Mouse (Mus musculus): Measurements from ENCODE around the gene Egfl6. TPM values are rescaled to one million over a fixed set of nuclear protein-coding genes. Genes with fewer than 3 reads are reported as not detected.
"Not testable (repeated sequence)": the region's sequence is repeated elsewhere in the genome, so short reads cannot be mapped to it uniquely, and the experiment has no call there.

Egfl6 gene
- polyA plus RNA-seq, 1 experiment from 2014 or later = 78.4 TPM

- peaks cover 8% of the 10 kb centered on the region for H3K27me3 ChIP-seq (replicated peaks; ENCODE audit: control insufficient read depth, insufficient read depth, low read length)
- DNase-seq (ENCODE audit: low spot score) (no peak), ATAC-seq (ENCODE audit: low read depth) (no peak)
- H3K4me3 ChIP-seq (ENCODE audit: low read depth, low read length) = no peak overlapping the region
- H3K36me3 ChIP-seq (ENCODE audit: control insufficient read depth, insufficient read depth, low read length) = no peaks in the 10 kb centered on the region
- H3K4me2 ChIP-seq (ENCODE audit: low read depth, low read length) = no peak overlapping the region
- no peaks in the 10 kb centered on the region for H3K9me3 ChIP-seq (ENCODE audit: control insufficient read depth, low read length)
- no peaks in the 10 kb centered on the region for H3K4me1 ChIP-seq (ENCODE audit: control insufficient read depth, insufficient read depth, low read length)
- H3K27ac ChIP-seq (replicated peaks; ENCODE audit: low read depth, low read length) = no peak overlapping the region
- WGBS = 37% methylated on average over 6 of the region's 6 CpGs
- no peak overlapping the region for H3K9ac ChIP-seq (ENCODE audit: low read depth, low read length)
Measured at GRCm38 (mm10) chrX:166531671-166532070, 53.8 kb downstream of the Egfl6 start.

- WGBS = 87% methylated on average over 3 of the region's 3 CpGs
- H3K4me2 ChIP-seq (ENCODE audit: low read depth, low read length) = no peak overlapping the region
- no peak overlapping the region for H3K27ac ChIP-seq (replicated peaks; ENCODE audit: low read depth, low read length)
Measured at GRCm38 (mm10) chrX:166528126-166528525, 57.4 kb downstream of the Egfl6 start.

GRCm38 (mm10) chrX:166525637-166526315 is 59.7 kb downstream of the Egfl6 start:
- Histone ChIP-seq H3K4me3 (ENCODE audit: low read depth, low read length) (no peak overlapping the region), H3K27ac (replicated peaks; ENCODE audit: low read depth, low read length) (no peak overlapping the region), H3K9ac (ENCODE audit: low read depth, low read length) (no peak overlapping the region), H3K27me3 (replicated peaks; ENCODE audit: control insufficient read depth, insufficient read depth, low read length) (no peaks in the 10 kb centered on the region; the same call in 1 of the 2 replicates), H3K4me2 (ENCODE audit: low read depth, low read length) (no peak overlapping the region), H3K9me3 (ENCODE audit: control insufficient read depth, low read length) (no peaks in the 10 kb centered on the region), H3K36me3 (ENCODE audit: control insufficient read depth, insufficient read depth, low read length) (no peaks in the 10 kb centered on the region), H3K4me1 (ENCODE audit: control insufficient read depth, insufficient read depth, low read length) (no peaks in the 10 kb centered on the region)
- no peak for ATAC-seq (ENCODE audit: low read depth)
- 88% methylated on average over 2 of the region's 2 CpGs for WGBS
- DNase-seq (ENCODE audit: low spot score) = no peak

More at GRCm38 (mm10) chrX:166528126-166528525, 57.4 kb downstream of the Egfl6 start:
- Histone ChIP-seq H3K36me3 (ENCODE audit: control insufficient read depth, insufficient read depth, low read length) (no peaks in the 10 kb centered on the region), H3K9me3 (ENCODE audit: control insufficient read depth, low read length) (no peaks in the 10 kb centered on the region), H3K4me3 (ENCODE audit: low read depth, low read length) (no peak overlapping the region), H3K9ac (ENCODE audit: low read depth, low read length) (no peak overlapping the region), H3K4me1 (ENCODE audit: control insufficient read depth, insufficient read depth, low read length) (no peaks in the 10 kb centered on the region), H3K27me3 (replicated peaks; ENCODE audit: control insufficient read depth, insufficient read depth, low read length) (peaks cover 8% of the 10 kb centered on the region)
- DNase-seq (ENCODE audit: low spot score) = no peak
- ATAC-seq (ENCODE audit: low read depth) = no peak

GRCm38 (mm10) chrX:166520782-166521181 is 64.7 kb downstream of the Egfl6 start:
- Histone ChIP-seq H3K27ac (replicated peaks; ENCODE audit: low read depth, low read length) (no peak overlapping the region), H3K9me3 (ENCODE audit: control insufficient read depth, low read length) (no peaks in the 10 kb centered on the region), H3K4me1 (ENCODE audit: control insufficient read depth, insufficient read depth, low read length) (no peaks in the 10 kb centered on the region), H3K4me2 (ENCODE audit: low read depth, low read length) (no peak overlapping the region), H3K36me3 (ENCODE audit: control insufficient read depth, insufficient read depth, low read length) (no peaks in the 10 kb centered on the region), H3K4me3 (ENCODE audit: low read depth, low read length) (no peak overlapping the region), H3K9ac (ENCODE audit: low read depth, low read length) (no peak overlapping the region), H3K27me3 (replicated peaks; ENCODE audit: control insufficient read depth, insufficient read depth, low read length) (no peaks in the 10 kb centered on the region; the same call in 1 of the 2 replicates)
- DNase-seq (ENCODE audit: low spot score) (no peak), ATAC-seq (ENCODE audit: low read depth) (no peak)
- 90% methylated on average over 5 of the region's 5 CpGs for WGBS

- H3K4me1 ChIP-seq (ENCODE audit: control insufficient read depth, insufficient read depth, low read length) = no peaks in the 10 kb centered on the region
- H3K36me3 ChIP-seq (ENCODE audit: control insufficient read depth, insufficient read depth, low read length) = no peaks in the 10 kb centered on the region
- WGBS = 57% methylated on average over 16 of the region's 16 CpGs
- no peak within 1 kb of the TSS for H3K4me2 ChIP-seq (ENCODE audit: low read depth, low read length)
- H3K9ac ChIP-seq (ENCODE audit: low read depth, low read length) = no peak within 1 kb of the TSS
- H3K27ac ChIP-seq (replicated peaks; ENCODE audit: low read depth, low read length) = no peak within 1 kb of the TSS; the same call in 1 of the 2 replicates
- no peaks in the 10 kb centered on the region; the same call in none of the 2 replicates for H3K27me3 ChIP-seq (replicated peaks; ENCODE audit: control insufficient read depth, insufficient read depth, low read length)
- H3K9me3 ChIP-seq (ENCODE audit: control insufficient read depth, low read length) = no peaks in the 10 kb centered on the region
- DNase-seq (ENCODE audit: low spot score) (peak; percentile 47), ATAC-seq (ENCODE audit: low read depth) (no peak)
- no peak within 1 kb of the TSS for H3K4me3 ChIP-seq (ENCODE audit: low read depth, low read length)
Measured at GRCm38 (mm10) chrX:166518345-166518744, 67.2 kb downstream of the Egfl6 start, which contains the start of gene Tceanc. Tceanc (minus strand) TSS chrX:166518567.

GRCm38 (mm10) chrX:166516631-166517030 is 68.9 kb downstream of the Egfl6 start:
- no peak overlapping the region for H3K4me2 ChIP-seq (ENCODE audit: low read depth, low read length)
- no peaks in the 10 kb centered on the region; the same call in none of the 2 replicates for H3K27me3 ChIP-seq (replicated peaks; ENCODE audit: control insufficient read depth, insufficient read depth, low read length)
- WGBS = 81% methylated on average over 1 of the region's 1 CpGs
- H3K9me3 ChIP-seq (ENCODE audit: control insufficient read depth, low read length) = no peaks in the 10 kb centered on the region
- no peak overlapping the region for H3K27ac ChIP-seq (replicated peaks; ENCODE audit: low read depth, low read length)
- ATAC-seq (ENCODE audit: low read depth) (no peak), DNase-seq (ENCODE audit: low spot score) (no peak)
- H3K4me3 ChIP-seq (ENCODE audit: low read depth, low read length) = no peak overlapping the region
- H3K36me3 ChIP-seq (ENCODE audit: control insufficient read depth, insufficient read depth, low read length) = no peaks in the 10 kb centered on the region
- no peaks in the 10 kb centered on the region for H3K4me1 ChIP-seq (ENCODE audit: control insufficient read depth, insufficient read depth, low read length)
- H3K9ac ChIP-seq (ENCODE audit: low read depth, low read length) = no peak overlapping the region

- Histone ChIP-seq H3K4me3 (ENCODE audit: low read depth, low read length) (no peak overlapping the region), H3K9me3 (ENCODE audit: control insufficient read depth, low read length) (no peaks in the 10 kb centered on the region), H3K27ac (replicated peaks; ENCODE audit: low read depth, low read length) (no peak overlapping the region), H3K9ac (ENCODE audit: low read depth, low read length) (no peak overlapping the region), H3K4me1 (ENCODE audit: control insufficient read depth, insufficient read depth, low read length) (no peaks in the 10 kb centered on the region), H3K27me3 (replicated peaks; ENCODE audit: control insufficient read depth, insufficient read depth, low read length) (no peaks in the 10 kb centered on the region; the same call in none of the 2 replicates), H3K4me2 (ENCODE audit: low read depth, low read length) (no peak overlapping the region), H3K36me3 (ENCODE audit: control insufficient read depth, insufficient read depth, low read length) (no peaks in the 10 kb centered on the region)
- WGBS = 89% methylated on average over 3 of the region's 3 CpGs
- no peak for DNase-seq (ENCODE audit: low spot score)
- ATAC-seq (ENCODE audit: low read depth) = no peak
Measured at GRCm38 (mm10) chrX:166515923-166516322, 69.6 kb downstream of the Egfl6 start.

- DNase-seq (ENCODE audit: low spot score) = peak; percentile 26
- not testable (repeated sequence) for H3K4me1 ChIP-seq (ENCODE audit: control insufficient read depth, insufficient read depth, low read length); ATAC-seq (ENCODE audit: low read depth); H3K9ac ChIP-seq (ENCODE audit: low read depth, low read length); H3K4me3 ChIP-seq (ENCODE audit: low read depth, low read length); H3K27me3 ChIP-seq (replicated peaks; ENCODE audit: control insufficient read depth, insufficient read depth, low read length); H3K27ac ChIP-seq (replicated peaks; ENCODE audit: low read depth, low read length); H3K36me3 ChIP-seq (ENCODE audit: control insufficient read depth, insufficient read depth, low read length); H3K9me3 ChIP-seq (ENCODE audit: control insufficient read depth, low read length)
- 23% methylated on average over 11 of the region's 12 CpGs for WGBS
- peak overlapping the region; percentile 24 for H3K4me2 ChIP-seq (ENCODE audit: low read depth, low read length)
Measured at GRCm38 (mm10) chrX:166514035-166514434, 71.5 kb downstream of the Egfl6 start.

- 89% methylated on average over 4 of the region's 4 CpGs for WGBS
- DNase-seq (ENCODE audit: low spot score) (no peak), ATAC-seq (ENCODE audit: low read depth) (no peak)
- Histone ChIP-seq H3K9me3 (ENCODE audit: control insufficient read depth, low read length) (no peaks in the 10 kb centered on the region), H3K4me3 (ENCODE audit: low read depth, low read length) (no peak overlapping the region), H3K4me2 (ENCODE audit: low read depth, low read length) (no peak overlapping the region), H3K4me1 (ENCODE audit: control insufficient read depth, insufficient read depth, low read length) (no peaks in the 10 kb centered on the region), H3K27ac (replicated peaks; ENCODE audit: low read depth, low read length) (no peak overlapping the region), H3K27me3 (replicated peaks; ENCODE audit: control insufficient read depth, insufficient read depth, low read length) (no peaks in the 10 kb centered on the region; the same call in 1 of the 2 replicates), H3K36me3 (ENCODE audit: control insufficient read depth, insufficient read depth, low read length) (no peaks in the 10 kb centered on the region), H3K9ac (ENCODE audit: low read depth, low read length) (no peak overlapping the region)
Measured at GRCm38 (mm10) chrX:166512071-166512470, 73.4 kb downstream of the Egfl6 start.
